Mouse (Mus musculus) forebrain, postnatal 0 days (tissue): ENCODE measurements at regions not wholly inside any gene's neighbourhood (a gene's known extent, or its start where the extent isn't known, plus 50 kb on each side); places are given as distances from the start of the nearest gene placed in this dataset.

ENCODE experiments used
- ATAC-seq: fragments of 200-750 bp; cut with Nextera tagmentation; 2 replicates; pipeline ENCODE4 v1.8.0; 2017; ENCODE audit warnings: mild to moderate bottlenecking, moderate library complexity
- DNase-seq: peaks from one replicate; pipeline ENCODE4 v3.0.0-alpha.2; 2015
- H3K27ac ChIP-seq: fragments of 300-500 bp; sonication (generic); 2 replicates; pipeline ENCODE4 v1.5.1; 2014; ENCODE audit warnings: low read depth, mild to moderate bottlenecking, antibody characterized with exemption, low read length, moderate library complexity, mixed read lengths
- H3K27me3 ChIP-seq: fragments of 300-500 bp; sonication (generic); 2 replicates; pipeline ENCODE4 v1.6.1; 2014; ENCODE audit warnings: mild to moderate bottlenecking, low read length, mixed read lengths; ENCODE audit not compliant: insufficient read depth
- H3K36me3 ChIP-seq: fragments of 300-500 bp; sonication (generic); 2 replicates; pipeline ENCODE4 v1.6.1; 2014; ENCODE audit warnings: mild to moderate bottlenecking, moderate library complexity; ENCODE audit not compliant: insufficient read depth
- H3K4me1 ChIP-seq: fragments of 300-500 bp; sonication (generic); 2 replicates; pipeline ENCODE4 v1.6.1; 2014; ENCODE audit warnings: antibody characterized with exemption; ENCODE audit not compliant: insufficient read depth
- H3K4me2 ChIP-seq: fragments of 300-500 bp; sonication (generic); 2 replicates; pipeline ENCODE4 v1.6.1; 2014; ENCODE audit warnings: low read depth, mild to moderate bottlenecking, moderate library complexity
- H3K4me3 ChIP-seq: fragments of 300-500 bp; sonication (generic); 2 replicates; pipeline ENCODE4 v1.5.1; 2014; ENCODE audit warnings: low read depth, low read length, mixed read lengths
- H3K9ac ChIP-seq: fragments of 300-500 bp; sonication (generic); 2 replicates; pipeline ENCODE4 v1.6.1; 2014; ENCODE audit warnings: mild to moderate bottlenecking
- H3K9me3 ChIP-seq: fragments of 300-500 bp; sonication (generic); 2 replicates; pipeline ENCODE4 v1.6.1; 2016; ENCODE audit warnings: low read length
- CTCF ChIP-seq: sonication (generic); IDR thresholded peaks from 2 replicates; pipeline ENCODE4 v1.5.1; 2016; ENCODE audit warnings: antibody characterized with exemption, control low read depth, low read depth
- WGBS: fragments of 180-500 bp; shearing (Covaris S2); extraction: QIAGEN DNeasy Blood & Tissue Kit; methylation state at CpG from one replicate; pipeline ENCODE4 v1.1.7; 2014; 5-methylcytosine and 5-hydroxymethylcytosine counted together

GRCm38 (mm10) chr13:35175587-35175986 is 148.7 kb upstream of the Eci2 start:
- DNase-seq (no peak), ATAC-seq (no peak)
- Histone ChIP-seq H3K4me3 (no peak overlapping the region), H3K27ac (no peak overlapping the region), H3K9me3 (no peaks in the 10 kb centered on the region), H3K4me1 (no peaks in the 10 kb centered on the region), H3K36me3 (no peaks in the 10 kb centered on the region), H3K27me3 (no peaks in the 10 kb centered on the region), H3K4me2 (no peak overlapping the region), H3K9ac (no peak overlapping the region)
- 80% methylated on average over 1 of the region's 1 CpGs for WGBS
- no peak for TF ChIP-seq CTCF

DNA sequence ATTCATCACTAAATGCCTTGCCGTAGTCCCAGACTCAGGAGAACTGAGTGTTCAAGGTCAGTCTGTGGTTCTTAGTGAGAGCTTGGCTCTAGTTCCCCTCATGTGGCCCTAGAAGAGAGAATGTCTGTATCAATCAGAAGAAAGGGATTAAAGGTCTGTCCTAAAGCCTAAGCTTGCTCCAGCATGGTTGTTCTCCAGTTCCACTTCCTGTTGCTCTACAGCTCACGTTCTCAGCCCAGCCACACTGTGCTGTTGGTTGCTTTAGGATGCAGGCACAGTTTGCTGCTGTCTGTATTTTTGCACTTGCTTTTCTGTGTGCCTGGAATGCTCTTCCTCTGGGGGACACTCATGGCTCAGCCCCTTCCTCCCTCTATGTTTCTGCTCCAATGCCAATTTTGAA is 150.4 kb upstream of the Eci2 start:
- no peak for TF ChIP-seq CTCF
- ATAC-seq (no peak), DNase-seq (no peak)
- Histone ChIP-seq H3K4me1 (no peaks in the 10 kb centered on the region), H3K4me2 (no peak overlapping the region), H3K9me3 (no peaks in the 10 kb centered on the region), H3K27me3 (no peaks in the 10 kb centered on the region), H3K36me3 (no peaks in the 10 kb centered on the region), H3K4me3 (no peak overlapping the region), H3K27ac (no peak overlapping the region), H3K9ac (no peak overlapping the region)
- WGBS: 67% methylated on average over 2 of the region's 2 CpGs

- ATAC-seq (peak; percentile 84), DNase-seq (peak; percentile 27)
- no peak overlapping the region for H3K4me3 ChIP-seq
- H3K27ac ChIP-seq: peak overlapping the region; percentile 9; the same call in 1 of the 2 replicates
- H3K36me3 ChIP-seq: no peaks in the 10 kb centered on the region
- H3K4me2 ChIP-seq: no peak overlapping the region
- H3K9me3 ChIP-seq: no peaks in the 10 kb centered on the region
- no peak overlapping the region for H3K9ac ChIP-seq
- H3K4me1 ChIP-seq: no peaks in the 10 kb centered on the region
- WGBS: 47% methylated on average over 16 of the region's 16 CpGs
- H3K27me3 ChIP-seq: no peaks in the 10 kb centered on the region
- TF ChIP-seq CTCF: no peak
These were observed 162.3 kb upstream of the Eci2 start for GRCm38 (mm10) chr13:35189028-35189711.

DNA sequence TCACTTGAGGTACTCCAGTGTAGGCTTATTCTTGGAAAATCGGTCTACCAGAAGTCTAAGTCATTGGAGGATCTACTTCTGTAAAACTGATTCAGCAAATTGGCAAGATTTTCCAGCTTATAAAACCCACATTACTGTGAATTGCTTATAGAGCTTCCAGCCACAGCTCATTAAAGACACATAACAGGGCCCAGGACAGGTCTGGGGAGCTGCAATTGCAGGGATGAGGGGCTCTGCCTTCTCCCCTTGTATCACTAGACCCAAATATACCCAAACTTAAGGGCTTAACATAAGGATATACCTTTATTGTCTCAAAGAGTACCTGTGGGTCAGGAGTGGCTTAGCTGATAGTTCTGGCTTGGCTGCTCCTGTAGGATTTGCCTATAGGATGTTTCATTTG is 175.2 kb upstream of the Eci2 start:
- Histone ChIP-seq H3K4me3 (no peak overlapping the region), H3K4me2 (no peak overlapping the region), H3K27me3 (no peaks in the 10 kb centered on the region), H3K4me1 (no peaks in the 10 kb centered on the region), H3K9ac (no peak overlapping the region), H3K27ac (no peak overlapping the region), H3K36me3 (no peaks in the 10 kb centered on the region), H3K9me3 (no peaks in the 10 kb centered on the region)
- TF ChIP-seq CTCF: no peak
- 88% methylated on average over 1 of the region's 1 CpGs for WGBS
- DNase-seq (no peak), ATAC-seq (no peak)

GRCm38 (mm10) chr13:35208319-35208718 is 181.4 kb upstream of the Eci2 start:
- no peak overlapping the region for H3K4me2 ChIP-seq
- DNase-seq (no peak), ATAC-seq (no peak)
- no peak for TF ChIP-seq CTCF
- no peaks in the 10 kb centered on the region for H3K9me3 ChIP-seq
- H3K27me3 ChIP-seq: no peaks in the 10 kb centered on the region
- no peak overlapping the region for H3K4me3 ChIP-seq
- H3K4me1 ChIP-seq: no peaks in the 10 kb centered on the region
- H3K36me3 ChIP-seq: no peaks in the 10 kb centered on the region
- WGBS: 87% methylated on average over 3 of the region's 3 CpGs
- no peak overlapping the region for H3K9ac ChIP-seq
- H3K27ac ChIP-seq: no peak overlapping the region

GRCm38 (mm10) chr13:35209551-35209950 is 182.7 kb upstream of the Eci2 start:
- Histone ChIP-seq H3K4me3 (no peak overlapping the region), H3K9me3 (no peaks in the 10 kb centered on the region), H3K27ac (no peak overlapping the region), H3K36me3 (no peaks in the 10 kb centered on the region), H3K9ac (no peak overlapping the region), H3K4me1 (no peaks in the 10 kb centered on the region), H3K4me2 (no peak overlapping the region), H3K27me3 (no peaks in the 10 kb centered on the region)
- DNase-seq (no peak), ATAC-seq (no peak)
- WGBS: 87% methylated on average over 4 of the region's 4 CpGs
- no peak for TF ChIP-seq CTCF

DNA sequence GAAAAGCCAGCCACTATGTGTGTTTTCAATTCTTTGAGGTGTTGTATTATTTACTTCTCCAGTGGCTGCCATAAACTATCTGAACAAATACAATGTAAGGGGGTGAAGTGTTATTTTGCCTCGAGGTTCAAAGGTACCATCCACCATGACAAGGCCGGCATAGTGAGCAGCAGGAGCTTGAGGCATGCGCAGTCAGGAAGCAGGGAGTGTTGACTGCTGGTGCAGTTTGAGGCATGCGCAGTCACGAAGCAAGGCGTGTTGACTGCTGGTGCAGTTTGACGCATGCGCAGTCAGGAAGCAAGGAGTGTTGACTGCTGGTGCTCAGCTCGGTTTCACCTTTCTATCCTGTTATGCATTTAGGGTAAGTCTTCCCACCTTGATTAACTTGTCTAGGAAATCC is 184.9 kb upstream of the Eci2 start:
- Histone ChIP-seq H3K4me1 (no peaks in the 10 kb centered on the region), H3K4me2 (no peak overlapping the region), H3K9me3 (no peaks in the 10 kb centered on the region), H3K9ac (no peak overlapping the region), H3K27me3 (no peaks in the 10 kb centered on the region), H3K4me3 (no peak overlapping the region), H3K36me3 (no peaks in the 10 kb centered on the region), H3K27ac (no peak overlapping the region)
- ATAC-seq (no peak), DNase-seq (no peak)
- no peak for TF ChIP-seq CTCF
- WGBS: 94% methylated on average over 9 of the region's 9 CpGs
